Mouse (Mus musculus): Measurements from ENCODE around the gene Tlx2.

- TF ChIP-seq CTCF (IDR thresholded peaks at IDR 0.05; ENCODE audit: insufficient read depth, low read depth, low read length): no peak
- no peak for TF ChIP-seq POLR2A (IDR thresholded peaks at IDR 0.05; ENCODE audit: insufficient read depth, low read depth, low read length)
Observed at GRCm38 (mm10) chr6:83025221-83025620, 44.9 kb downstream of the Tlx2 start.
